Mouse (Mus musculus) lung, postnatal 25 days (tissue): ENCODE measurements at regions not wholly inside any gene's neighbourhood (a gene's known extent, or its start where the extent isn't known, plus 50 kb on each side); places are given as distances from the start of the nearest gene placed in this dataset.

Experiments used
- DNase-seq: peaks from one replicate; pipeline ENCODE4 v3.0.0; 2022; ENCODE audit warnings: low spot score

- peak; percentile 7 for DNase-seq
Observed at GRCm38 (mm10) chr2:75496606-75497240, 162.3 kb upstream of the Hnrnpa3 start.

- DNase-seq: no peak
Observed at GRCm38 (mm10) chr2:75510223-75510622, 148.8 kb upstream of the Hnrnpa3 start.

GRCm38 (mm10) chr2:75512422-75513170, 146.5 kb upstream of the Hnrnpa3 start:
- no peak for DNase-seq

- DNase-seq: no peak
Observed at GRCm38 (mm10) chr2:75514171-75514570, 144.9 kb upstream of the Hnrnpa3 start.

GRCm38 (mm10) chr2:75516223-75516622, 142.8 kb upstream of the Hnrnpa3 start:
- DNase-seq: no peak

GRCm38 (mm10) chr2:75517096-75517495, 142.0 kb upstream of the Hnrnpa3 start:
- DNase-seq: no peak

GRCm38 (mm10) chr2:75518607-75519006, 140.5 kb upstream of the Hnrnpa3 start:
- no peak for DNase-seq

- no peak for DNase-seq
Observed at GRCm38 (mm10) chr2:75525562-75525961, 133.5 kb upstream of the Hnrnpa3 start.

GRCm38 (mm10) chr2:75528706-75529105, 130.4 kb upstream of the Hnrnpa3 start:
- DNase-seq: no peak

GRCm38 (mm10) chr2:75538114-75538513, 120.9 kb upstream of the Hnrnpa3 start:
- DNase-seq: no peak

- no peak for DNase-seq
Observed at GRCm38 (mm10) chr2:75539726-75540125, 119.3 kb upstream of the Hnrnpa3 start.

- DNase-seq: no peak
Observed at GRCm38 (mm10) chr2:75542331-75542730, 116.7 kb upstream of the Hnrnpa3 start.

GRCm38 (mm10) chr2:75542781-75543180, 116.3 kb upstream of the Hnrnpa3 start:
- peak; percentile 56 for DNase-seq

GRCm38 (mm10) chr2:75545971-75546370, 113.1 kb upstream of the Hnrnpa3 start:
- DNase-seq: no peak

GRCm38 (mm10) chr2:75555676-75556075, 103.4 kb upstream of the Hnrnpa3 start:
- no peak for DNase-seq

GRCm38 (mm10) chr2:75556744-75557143, 102.3 kb upstream of the Hnrnpa3 start:
- DNase-seq: no peak

GRCm38 (mm10) chr2:75557392-75557791, 101.7 kb upstream of the Hnrnpa3 start:
- DNase-seq: no peak

GRCm38 (mm10) chr2:75559920-75560319, 99.1 kb upstream of the Hnrnpa3 start:
- DNase-seq: no peak

- peak; percentile 26 for DNase-seq
Observed at GRCm38 (mm10) chr2:75563253-75563913, 95.7 kb upstream of the Hnrnpa3 start.

GRCm38 (mm10) chr2:75564809-75565208, 94.3 kb upstream of the Hnrnpa3 start:
- DNase-seq: no peak

- no peak for DNase-seq
Observed at GRCm38 (mm10) chr2:75567131-75567530, 91.9 kb upstream of the Hnrnpa3 start.

GRCm38 (mm10) chr2:75569756-75570155, 89.3 kb upstream of the Hnrnpa3 start:
- DNase-seq: no peak

- no peak for DNase-seq
Observed at GRCm38 (mm10) chr2:75570246-75570645, 88.8 kb upstream of the Hnrnpa3 start.
